Mouse (Mus musculus) A20 (cell line): ENCODE results near the gene Gm21304.
"Not testable (repeated sequence)": the region's sequence is repeated elsewhere in the genome, so short reads cannot be mapped to it uniquely, and the experiment has no call there.

Experiments used
- DNase-seq: peaks from one replicate; pipeline ENCODE4 v3.0.0-alpha.2; 2011; ENCODE audit warnings: low read depth, low spot score

Gm21304 gene

DNA sequence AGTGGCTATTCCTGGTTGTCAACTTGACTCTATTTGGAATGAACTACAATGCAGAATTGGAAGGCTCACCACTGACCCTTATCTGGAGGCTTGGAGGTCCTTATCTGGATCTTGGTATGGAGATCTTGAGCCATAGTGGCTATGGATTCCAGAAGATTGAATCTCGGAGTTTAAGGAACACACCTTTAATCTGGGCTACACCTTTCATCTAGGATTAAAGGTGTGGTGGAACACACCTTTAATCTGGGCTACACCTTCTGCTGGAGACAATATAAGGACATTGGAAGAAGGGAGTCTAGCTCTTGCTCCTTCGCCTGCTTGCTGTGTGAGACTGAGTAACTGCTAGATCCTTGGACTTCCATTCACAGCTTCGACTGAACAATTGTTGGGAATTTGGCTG lies at the start of gene Gm21304:
Gene Gm21304, plus strand, starts transcription at position 301 of the 400 bp plus-strand sequence.
- DNase-seq, result not testable (repeated sequence)

DNA sequence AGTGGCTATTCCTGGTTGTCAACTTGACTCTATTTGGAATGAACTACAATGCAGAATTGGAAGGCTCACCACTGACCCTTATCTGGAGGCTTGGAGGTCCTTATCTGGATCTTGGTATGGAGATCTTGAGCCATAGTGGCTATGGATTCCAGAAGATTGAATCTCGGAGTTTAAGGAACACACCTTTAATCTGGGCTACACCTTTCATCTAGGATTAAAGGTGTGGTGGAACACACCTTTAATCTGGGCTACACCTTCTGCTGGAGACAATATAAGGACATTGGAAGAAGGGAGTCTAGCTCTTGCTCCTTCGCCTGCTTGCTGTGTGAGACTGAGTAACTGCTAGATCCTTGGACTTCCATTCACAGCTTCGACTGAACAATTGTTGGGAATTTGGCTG lies 25.6 kb upstream of the Gm21304 start, which contains the start of gene Gm21293:
Gene Gm21293, plus strand, starts transcription at position 301 of the 400 bp plus-strand sequence.
- not testable (repeated sequence) for DNase-seq

DNA sequence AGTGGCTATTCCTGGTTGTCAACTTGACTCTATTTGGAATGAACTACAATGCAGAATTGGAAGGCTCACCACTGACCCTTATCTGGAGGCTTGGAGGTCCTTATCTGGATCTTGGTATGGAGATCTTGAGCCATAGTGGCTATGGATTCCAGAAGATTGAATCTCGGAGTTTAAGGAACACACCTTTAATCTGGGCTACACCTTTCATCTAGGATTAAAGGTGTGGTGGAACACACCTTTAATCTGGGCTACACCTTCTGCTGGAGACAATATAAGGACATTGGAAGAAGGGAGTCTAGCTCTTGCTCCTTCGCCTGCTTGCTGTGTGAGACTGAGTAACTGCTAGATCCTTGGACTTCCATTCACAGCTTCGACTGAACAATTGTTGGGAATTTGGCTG lies 17.1 kb upstream of the Gm21304 start, which contains the start of gene Gm6763:
Gene Gm6763, plus strand, starts transcription at position 301 of the 400 bp plus-strand sequence.
- not testable (repeated sequence) for DNase-seq

DNA sequence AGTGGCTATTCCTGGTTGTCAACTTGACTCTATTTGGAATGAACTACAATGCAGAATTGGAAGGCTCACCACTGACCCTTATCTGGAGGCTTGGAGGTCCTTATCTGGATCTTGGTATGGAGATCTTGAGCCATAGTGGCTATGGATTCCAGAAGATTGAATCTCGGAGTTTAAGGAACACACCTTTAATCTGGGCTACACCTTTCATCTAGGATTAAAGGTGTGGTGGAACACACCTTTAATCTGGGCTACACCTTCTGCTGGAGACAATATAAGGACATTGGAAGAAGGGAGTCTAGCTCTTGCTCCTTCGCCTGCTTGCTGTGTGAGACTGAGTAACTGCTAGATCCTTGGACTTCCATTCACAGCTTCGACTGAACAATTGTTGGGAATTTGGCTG lies 8.6 kb upstream of the Gm21304 start, which contains the start of gene Gm8764:
Gene Gm8764, plus strand, starts transcription at position 301 of the 400 bp plus-strand sequence.
- DNase-seq, result not testable (repeated sequence)

DNA sequence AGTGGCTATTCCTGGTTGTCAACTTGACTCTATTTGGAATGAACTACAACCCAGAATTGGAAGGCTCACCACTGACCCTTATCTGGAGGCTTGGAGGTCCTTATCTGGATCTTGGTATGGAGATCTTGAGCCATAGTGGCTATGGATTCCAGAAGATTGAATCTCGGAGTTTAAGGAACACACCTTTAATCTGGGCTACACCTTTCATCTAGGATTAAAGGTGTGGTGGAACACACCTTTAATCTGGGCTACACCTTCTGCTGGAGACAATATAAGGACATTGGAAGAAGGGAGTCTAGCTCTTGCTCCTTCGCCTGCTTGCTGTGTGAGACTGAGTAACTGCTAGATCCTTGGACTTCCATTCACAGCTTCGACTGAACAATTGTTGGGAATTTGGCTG lies 8.4 kb downstream of the Gm21304 start, which contains the start of gene Gm21312:
Gene Gm21312, plus strand, starts transcription at position 301 of the 400 bp plus-strand sequence.
- not testable (repeated sequence) for DNase-seq

DNA sequence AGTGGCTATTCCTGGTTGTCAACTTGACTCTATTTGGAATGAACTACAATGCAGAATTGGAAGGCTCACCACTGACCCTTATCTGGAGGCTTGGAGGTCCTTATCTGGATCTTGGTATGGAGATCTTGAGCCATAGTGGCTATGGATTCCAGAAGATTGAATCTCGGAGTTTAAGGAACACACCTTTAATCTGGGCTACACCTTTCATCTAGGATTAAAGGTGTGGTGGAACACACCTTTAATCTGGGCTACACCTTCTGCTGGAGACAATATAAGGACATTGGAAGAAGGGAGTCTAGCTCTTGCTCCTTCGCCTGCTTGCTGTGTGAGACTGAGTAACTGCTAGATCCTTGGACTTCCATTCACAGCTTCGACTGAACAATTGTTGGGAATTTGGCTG lies 16.9 kb downstream of the Gm21304 start, which contains the start of gene Gm20765:
Gene Gm20765, plus strand, starts transcription at position 301 of the 400 bp plus-strand sequence.
- DNase-seq, result not testable (repeated sequence)

GRCm38 (mm10) chr10:104193742-104194141 lies 25.4 kb downstream of the Gm21304 start, which contains the start of gene Gm4340:
Gene Gm4340 (plus strand): TSS chr10:104194042.
- DNase-seq, result not testable (repeated sequence)

- DNase-seq, result no peak
These were observed 41.3 kb downstream of the Gm21304 start for GRCm38 (mm10) chr10:104209655-104210054.

GRCm38 (mm10) chr10:104210268-104210990 lies 42.1 kb downstream of the Gm21304 start:
- no peak for DNase-seq

DNA sequence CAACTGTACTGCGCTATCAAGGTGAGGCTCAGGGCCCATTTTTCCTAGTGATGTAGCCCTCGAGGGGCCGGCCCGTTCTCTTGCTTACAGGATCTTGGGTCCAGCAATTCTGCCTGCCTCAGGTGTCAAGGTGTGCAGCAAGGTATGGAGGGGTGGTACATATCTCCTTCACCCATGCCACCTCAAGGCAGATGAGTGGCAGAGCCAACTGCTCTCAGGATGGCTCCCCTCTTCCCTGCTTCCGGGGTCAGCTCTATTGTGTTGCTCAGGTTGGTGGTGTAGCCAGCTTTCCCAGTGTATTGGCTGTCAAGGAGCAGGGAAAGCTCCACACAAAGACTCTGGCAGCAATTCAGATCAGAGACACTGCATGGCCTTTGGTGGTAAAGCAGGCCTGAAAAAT lies 46.2 kb downstream of the Gm21304 start:
- DNase-seq, result no peak
